26 mouse cellular contexts compared by ENCODE assay signal in genomic region chr12:108592866-108593265, GRCm38 (mm10).
"Had no signal": no experiment of that assay in that cellular context is flagged by ENCODE, and none has a peak within 500 bp of the region (broad histone marks: within the 10 kb centered on the region; RNA-seq: fewer than 3 reads in every experiment).

No protein-coding gene starts in this region.

- H3K9ac ChIP-seq: embryonic facial prominence, embryonic 12.5 days; embryonic facial prominence, embryonic 13.5 days; embryonic facial prominence, embryonic 15.5 days; forebrain, embryonic 12.5 days; forebrain, embryonic 13.5 days; forebrain, embryonic 15.5 days; forebrain, postnatal 0 days had no signal

- H3K27me3 ChIP-seq: embryonic facial prominence, embryonic 12.5 days; embryonic facial prominence, embryonic 13.5 days; embryonic facial prominence, embryonic 15.5 days; forebrain, embryonic 12.5 days; forebrain, embryonic 13.5 days; forebrain, embryonic 15.5 days had no signal

- ATAC-seq: forebrain, embryonic 13.5 days; forebrain, embryonic 14.5 days; forebrain, embryonic 15.5 days; forebrain, embryonic 16.5 days; forebrain, postnatal 0 days had no signal

- H3K36me3 ChIP-seq: embryonic facial prominence, embryonic 12.5 days; forebrain, embryonic 12.5 days; forebrain, embryonic 15.5 days had no signal

- H3K9me3 ChIP-seq: embryonic facial prominence, embryonic 12.5 days; embryonic facial prominence, embryonic 13.5 days; embryonic facial prominence, embryonic 15.5 days; forebrain, embryonic 10.5 days; forebrain, embryonic 12.5 days; forebrain, embryonic 13.5 days; forebrain, embryonic 15.5 days had no signal

- H3K4me1 ChIP-seq: embryonic facial prominence, embryonic 12.5 days; embryonic facial prominence, embryonic 13.5 days; embryonic facial prominence, embryonic 15.5 days; forebrain, embryonic 10.5 days; forebrain, embryonic 13.5 days had no signal

- H3K4me3 ChIP-seq: embryonic facial prominence, embryonic 12.5 days; embryonic facial prominence, embryonic 13.5 days; embryonic facial prominence, embryonic 15.5 days; erythroblast, embryonic 14.5 days; forebrain, embryonic 10.5 days; forebrain, embryonic 12.5 days; forebrain, embryonic 13.5 days; forebrain, embryonic 15.5 days; gastrocnemius, adult 2 months; heart, adult 2 months had no signal

- DNase-seq: cerebellum, adult 8-10 months; cerebellum, adult 9-10 months; cerebellum, adult 9-11 months; cerebellum, postnatal 10 days; cerebellum, postnatal 14 days; cerebellum, postnatal 25 days; cerebellum, postnatal 36 days; embryo, embryonic 11 days; forebrain, postnatal 0 days; gastrocnemius, adult 2 months; gastrocnemius, postnatal 10 days; gastrocnemius, postnatal 14 days; gastrocnemius, postnatal 25 days; gastrocnemius, postnatal 36 days; heart, adult 18-20 months; heart, adult 2 months had no signal

- H3K27ac ChIP-seq: embryonic facial prominence, embryonic 12.5 days; embryonic facial prominence, embryonic 13.5 days; embryonic facial prominence, embryonic 15.5 days; forebrain, embryonic 10.5 days; forebrain, embryonic 12.5 days; forebrain, embryonic 13.5 days; forebrain, embryonic 15.5 days; gastrocnemius, adult 2 months; heart, adult 2 months had no signal

- H3K4me2 ChIP-seq: embryonic facial prominence, embryonic 12.5 days; embryonic facial prominence, embryonic 13.5 days; embryonic facial prominence, embryonic 15.5 days; forebrain, embryonic 12.5 days; forebrain, embryonic 13.5 days; forebrain, embryonic 15.5 days had no signal
